Comparison of ENCODE assay signal across 7 mouse cellular contexts in the genomic region with DNA sequence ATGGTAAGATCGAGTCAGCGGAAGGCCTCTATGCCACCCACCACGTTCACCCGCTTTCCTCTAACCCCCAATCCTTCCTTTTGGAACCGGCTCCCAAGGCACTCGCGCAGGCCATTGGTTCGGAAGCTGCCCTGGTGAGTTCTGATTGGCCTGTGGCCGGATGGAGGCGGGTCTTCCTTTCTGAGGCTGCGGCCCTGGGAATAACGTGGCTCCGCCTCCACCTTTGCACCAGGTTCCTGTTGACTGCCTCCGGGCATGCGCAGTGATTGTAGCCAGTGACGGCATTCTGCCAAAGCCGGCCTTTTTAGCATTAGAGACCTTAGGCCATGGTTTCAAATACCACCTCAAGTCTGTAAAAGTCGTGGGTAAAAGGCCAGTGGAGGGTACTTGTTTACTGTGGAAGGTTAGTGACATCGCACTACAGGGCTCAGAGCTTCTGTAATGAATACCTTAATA. TPM values are rescaled to one million over a fixed set of nuclear protein-coding genes. Genes with fewer than 3 reads are reported as not detected.
A peak's percentile ranks its signal among the peaks of the same experiment; 100 is the strongest.
DNase-seq lines count a peak whose midpoint lies in the region; ATAC-seq lines count a peak whose summit lies in the region.

No protein-coding gene starts in this region.

- DNase-seq in adrenal gland, adult 8-10 months: peak; percentile 95
- DNase-seq in embryo, embryonic 9.5 days (ENCODE audit: extremely low spot score): peak; percentile 87
- peak; percentile 81 to 93 for DNase-seq in gastrocnemius, postnatal 4 days (ENCODE audit: low spot score in 2 of 2)
- DNase-seq in left cerebral cortex, postnatal 36 days (ENCODE audit: low spot score in 2 of 2): peak; percentile 92 to 94
- peak; percentile 95 for DNase-seq in midbrain, embryonic 11.5 days (ENCODE audit: low spot score, missing footprints)
- DNase-seq in skeletal muscle tissue, adult 2 months (ENCODE audit: low read depth, low spot score): peak; percentile 98

- no peak overlapping the region for H3K9ac ChIP-seq in intestine, embryonic 16.5 days (ENCODE audit: low read depth, low read length)
- H3K9ac ChIP-seq in midbrain, embryonic 11.5 days (ENCODE audit: low read length): peak overlapping the region; percentile 44

- H3K27me3 ChIP-seq in intestine, embryonic 16.5 days (replicated peaks; ENCODE audit: control insufficient read depth, insufficient read depth, low read length): no peaks in the 10 kb centered on the region
- no peaks in the 10 kb centered on the region for H3K27me3 ChIP-seq in midbrain, embryonic 11.5 days (ENCODE audit: control insufficient read depth, insufficient read depth, low read length)

- H3K4me1 ChIP-seq in intestine, embryonic 16.5 days (ENCODE audit: control insufficient read depth, insufficient read depth, low read length): peaks cover 3% of the 10 kb centered on the region; the same call in 1 of the 2 replicates
- H3K4me1 ChIP-seq in midbrain, embryonic 11.5 days (ENCODE audit: control insufficient read depth, insufficient read depth, low read length): peaks cover 4% of the 10 kb centered on the region; the same call in 1 of the 2 replicates

- H3K4me3 ChIP-seq in intestine, embryonic 16.5 days (ENCODE audit: low read length): peak overlapping the region; percentile 37
- H3K4me3 ChIP-seq in midbrain, embryonic 11.5 days (ENCODE audit: low read depth, low read length): peak overlapping the region; percentile 22

- ATAC-seq in intestine, embryonic 16.5 days: peak; percentile 95
- ATAC-seq in midbrain, embryonic 11.5 days (ENCODE audit: low FRiP score): peak; percentile 94

- H3K9me3 ChIP-seq in intestine, embryonic 16.5 days (ENCODE audit: control insufficient read depth, low read length): no peaks in the 10 kb centered on the region
- H3K9me3 ChIP-seq in midbrain, embryonic 11.5 days (ENCODE audit: control insufficient read depth, low read length): no peaks in the 10 kb centered on the region

- intact Hi-C loops in left cerebral cortex, postnatal 36 days (cut with DNase I): loop anchor here (10.0 kb wide), 1 partner anchor 152 kb away; the partner anchor contains the start of gene Hdac6

- peak overlapping the region; percentile 54; the same call in 1 of the 2 replicates for H3K27ac ChIP-seq in intestine, embryonic 16.5 days (ENCODE audit: low read length)
- H3K27ac ChIP-seq in midbrain, embryonic 11.5 days (ENCODE audit: low read depth, low read length): no peak overlapping the region

- no peaks in the 10 kb centered on the region for H3K36me3 ChIP-seq in intestine, embryonic 16.5 days (ENCODE audit: control insufficient read depth, insufficient read depth, low read length)
- no peaks in the 10 kb centered on the region for H3K36me3 ChIP-seq in midbrain, embryonic 11.5 days (ENCODE audit: control insufficient read depth, insufficient read depth, low read length)

- 20% methylated on average over 19 of the region's 19 CpGs for whole genome bisulfite sequencing in intestine, embryonic 16.5 days
- 15% methylated on average over 19 of the region's 19 CpGs for WGBS in midbrain, embryonic 11.5 days

- peak overlapping the region; percentile 40 for H3K4me2 ChIP-seq in intestine, embryonic 16.5 days (ENCODE audit: low read depth, low read length)
- peak overlapping the region; percentile 37 for H3K4me2 ChIP-seq in midbrain, embryonic 11.5 days

RNA-seq across cellular contexts. Expression of gene Was, which starts 6.5 kb away (rescaled TPM):
- total RNA-seq in adrenal gland, adult 8-10 months (2022): 1 to 10 TPM; 1.8 to 3.7 (median 3.2) TPM
- 1 to 10 TPM; 2.8 TPM for total RNA-seq in gastrocnemius, postnatal 4 days (2021)
- 0.61 and 0.87 TPM in 2 replicates for polyA plus RNA-seq in intestine, embryonic 16.5 days (2015; fragmentation: Nextera tagmentation; extraction: Ambion mirVana)
- 1 to 10 TPM; 1.5 to 1.6 TPM for total RNA-seq in left cerebral cortex, postnatal 36 days (2021)
- 0.26 and 0.34 TPM in 2 replicates for polyA plus RNA-seq in midbrain, embryonic 11.5 days (2014; fragmentation: Nextera tagmentation; extraction: Ambion mirVana)

RNA-seq across cellular contexts. Expression of gene Suv39h1, which starts 22.3 kb away (rescaled TPM):
- 10 to 100 TPM; 11.5 to 14.6 (median 13.9) TPM for total RNA-seq in adrenal gland, adult 8-10 months (2022)
- total RNA-seq in gastrocnemius, postnatal 4 days (2021): 10 to 100 TPM; 14.7 to 14.9 TPM
- polyA plus RNA-seq in intestine, embryonic 16.5 days (2015; fragmentation: Nextera tagmentation; extraction: Ambion mirVana): 36.7 and 43.7 TPM in 2 replicates
- total RNA-seq in left cerebral cortex, postnatal 36 days (2021): 10 to 100 TPM; 28.3 TPM
- polyA plus RNA-seq in midbrain, embryonic 11.5 days (2014; fragmentation: Nextera tagmentation; extraction: Ambion mirVana): 80.8 and 82.6 TPM in 2 replicates

RNA-seq across cellular contexts. Expression of gene Wdr13, which starts 35.9 kb away (rescaled TPM):
- 10 to 100 TPM; 55.3 to 98.1 (median 71.7) TPM for total RNA-seq in adrenal gland, adult 8-10 months (2022)
- total RNA-seq in gastrocnemius, postnatal 4 days (2021): 10 to 100 TPM; 29.5 to 34.2 TPM
- 19.8 and 22.3 TPM in 2 replicates for polyA plus RNA-seq in intestine, embryonic 16.5 days (2015; fragmentation: Nextera tagmentation; extraction: Ambion mirVana)
- total RNA-seq in left cerebral cortex, postnatal 36 days (2021): 100 to 1,000 TPM; 203 TPM
- polyA plus RNA-seq in midbrain, embryonic 11.5 days (2014; fragmentation: Nextera tagmentation; extraction: Ambion mirVana): 21.9 and 23.4 TPM in 2 replicates

RNA-seq across cellular contexts. Expression of gene Rbm3, which starts 48.9 kb away (rescaled TPM):
- 100 to 1,000 TPM in 3 of 4 experiments, 10 to 100 TPM in 1; 63.7 to 233 (median 151) TPM for total RNA-seq in adrenal gland, adult 8-10 months (2022)
- total RNA-seq in gastrocnemius, postnatal 4 days (2021): 100 to 1,000 TPM; 359 to 459 TPM
- polyA plus RNA-seq in intestine, embryonic 16.5 days (2015; fragmentation: Nextera tagmentation; extraction: Ambion mirVana): 372 and 405 TPM in 2 replicates
- total RNA-seq in left cerebral cortex, postnatal 36 days (2021): 100 to 1,000 TPM; 124 to 126 TPM
- 439 and 458 TPM in 2 replicates for polyA plus RNA-seq in midbrain, embryonic 11.5 days (2014; fragmentation: Nextera tagmentation; extraction: Ambion mirVana)
